Mouse (Mus musculus): ENCODE results near the gene Bet1.

DNA sequence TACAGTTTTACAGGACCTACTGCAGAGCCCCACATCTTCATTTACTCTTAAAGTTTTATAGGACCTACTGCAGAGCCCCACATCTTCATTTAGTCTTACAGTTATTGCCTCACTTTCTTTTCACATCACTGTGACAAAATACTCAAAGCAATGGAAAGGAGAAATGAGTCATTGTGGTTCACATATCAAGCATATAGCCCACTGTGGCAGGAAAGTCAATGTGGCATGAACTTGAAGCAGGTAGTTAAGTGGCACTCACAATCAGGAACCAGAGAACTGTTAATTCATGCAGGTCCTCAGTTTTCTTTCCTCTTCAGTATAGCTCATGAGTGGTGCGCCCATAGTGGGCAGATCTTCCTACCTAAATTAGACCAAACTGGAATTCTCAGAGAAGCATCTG is 39.6 kb downstream of the Bet1 start:
- TF ChIP-seq CHD2 (IDR thresholded peaks at IDR 0.05; ENCODE audit: low read depth, low read length): no peak
- TF ChIP-seq MAFK (IDR thresholded peaks at IDR 0.05; ENCODE audit: insufficient read depth, low read depth, low read length): no peak
- TF ChIP-seq ZC3H11A (IDR thresholded peaks at IDR 0.05; ENCODE audit: borderline replicate concordance, low read depth, low read length): no peak
- no peak for TF ChIP-seq HCFC1 (IDR thresholded peaks at IDR 0.05; ENCODE audit: borderline replicate concordance, insufficient read depth, low read length)
- TF ChIP-seq ZNF384 (IDR thresholded peaks at IDR 0.05; ENCODE audit: low read depth, low read length): no peak
